Mouse (Mus musculus): ENCODE results near the gene Insyn1. TPM values are rescaled to one million over a fixed set of nuclear protein-coding genes. Genes with fewer than 3 reads are reported as not detected.

Gene Insyn1
- polyA plus RNA-seq (2015; fragmentation: Nextera tagmentation; extraction: Ambion mirVana): 0.10 TPM in 1 of 2 replicates, not detected in the other

DNA sequence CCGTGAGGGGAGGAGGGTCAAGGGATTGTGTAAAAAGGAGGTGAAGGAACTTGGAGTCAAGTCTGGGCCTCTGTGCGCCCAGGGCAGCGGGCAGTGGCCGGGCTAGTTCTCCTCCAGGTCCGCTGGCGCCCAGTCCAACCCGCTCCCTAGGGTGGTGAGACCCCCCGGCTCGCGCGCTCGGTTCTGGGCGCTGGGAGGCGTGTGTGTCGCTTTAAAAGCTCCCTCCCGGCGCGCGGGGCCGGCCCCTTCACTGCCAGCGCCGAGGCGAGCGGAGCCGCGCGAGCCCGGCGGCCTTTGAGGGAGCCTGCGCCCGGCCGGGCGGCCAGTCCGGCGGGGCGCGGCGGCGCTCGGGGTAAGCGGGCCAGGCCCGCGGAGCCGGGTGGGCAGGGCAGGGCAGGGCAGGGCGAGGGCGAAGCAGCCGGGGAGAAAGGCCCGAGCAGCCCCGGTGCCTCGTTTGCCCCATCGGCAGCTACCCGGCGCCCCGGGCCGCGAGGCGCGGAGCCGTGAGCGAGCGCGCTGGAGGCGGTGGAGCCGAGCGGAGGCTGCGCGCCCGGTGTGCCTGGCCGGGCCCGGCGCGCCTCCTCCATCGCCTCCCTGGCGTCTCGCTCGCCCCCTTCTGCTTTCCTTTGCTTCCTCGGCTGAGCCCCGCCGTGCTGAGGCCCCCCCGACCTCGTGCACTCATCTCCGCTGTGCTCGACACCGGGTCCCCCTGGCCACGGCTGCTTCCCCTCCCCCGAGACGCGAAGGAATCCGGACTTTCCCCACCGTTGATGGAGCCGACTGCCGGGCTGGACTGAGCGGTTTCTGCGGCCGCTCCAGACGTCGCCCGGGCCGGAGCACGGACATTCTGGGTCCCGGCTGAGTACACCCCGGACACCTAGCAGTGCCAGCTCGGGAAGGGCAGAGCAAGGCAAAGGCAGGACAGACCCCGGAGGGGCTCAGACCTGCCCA, at the start of gene Insyn1:
Gene Insyn1 (plus strand): TSS at position 753 of the 951 bp plus-strand sequence.
- H3K4me2 ChIP-seq: peak within 1 kb of the TSS; percentile 63
- H3K36me3 ChIP-seq: no peaks in the 10 kb centered on the region
- H3K27me3 ChIP-seq: peaks cover 84% of the 10 kb centered on the region
- 0 out of 2 replicates have a peak within 1 kb of the TSS, but pooled peaks have one; percentile 17 for H3K9ac ChIP-seq
- peak within 1 kb of the TSS; percentile 50 for H3K4me3 ChIP-seq (replicated peaks)
- H3K27ac ChIP-seq: no peak within 1 kb of the TSS
- H3K9me3 ChIP-seq (replicated peaks): no peaks in the 10 kb centered on the region
- 0 out of 2 replicates have a peak, but pooled peaks cover 2% of the 10 kb centered on the region for H3K4me1 ChIP-seq (replicated peaks)
- 1% methylated on average over 93 of the region's 104 CpGs for WGBS (ENCODE audit: insufficient replicate concordance)
- DNase-seq (no peak), ATAC-seq (ENCODE audit: low read depth) (no peak)

DNA sequence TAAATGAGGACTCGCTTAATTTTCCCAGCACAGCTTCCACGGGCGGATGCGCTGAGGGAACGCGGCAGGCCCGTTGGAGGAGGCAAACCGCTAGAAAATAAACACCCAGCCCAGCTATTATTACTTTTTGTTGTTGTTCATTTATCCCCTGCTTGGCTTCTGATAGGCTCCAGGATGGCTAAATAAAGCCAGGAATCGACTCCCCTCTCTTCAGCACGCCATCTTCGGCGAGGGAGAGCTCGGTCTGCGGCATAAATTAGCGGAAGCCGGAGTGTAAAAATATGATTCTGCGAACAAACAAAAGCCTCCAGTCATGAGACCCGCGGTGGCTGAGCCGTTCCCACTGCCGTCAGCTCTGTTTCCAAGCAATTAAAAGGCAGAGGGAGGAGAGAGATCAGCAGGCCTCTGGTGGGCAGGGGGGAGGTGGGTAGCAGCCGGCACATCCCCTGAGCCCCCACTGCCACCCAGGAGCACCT, 49.4 kb upstream of the Insyn1 start:
- Histone ChIP-seq H3K4me3 (replicated peaks) (no peak overlapping the region), H3K4me1 (replicated peaks) (no peaks in the 10 kb centered on the region), H3K27me3 (no peaks in the 10 kb centered on the region), H3K4me2 (no peak overlapping the region), H3K9me3 (replicated peaks) (no peaks in the 10 kb centered on the region), H3K27ac (no peak overlapping the region), H3K36me3 (no peaks in the 10 kb centered on the region), H3K9ac (no peak overlapping the region)
- WGBS (ENCODE audit: insufficient replicate concordance): 79% methylated on average over 22 of the region's 22 CpGs
- no peak for ATAC-seq (ENCODE audit: low read depth)
- no peak for DNase-seq

DNA sequence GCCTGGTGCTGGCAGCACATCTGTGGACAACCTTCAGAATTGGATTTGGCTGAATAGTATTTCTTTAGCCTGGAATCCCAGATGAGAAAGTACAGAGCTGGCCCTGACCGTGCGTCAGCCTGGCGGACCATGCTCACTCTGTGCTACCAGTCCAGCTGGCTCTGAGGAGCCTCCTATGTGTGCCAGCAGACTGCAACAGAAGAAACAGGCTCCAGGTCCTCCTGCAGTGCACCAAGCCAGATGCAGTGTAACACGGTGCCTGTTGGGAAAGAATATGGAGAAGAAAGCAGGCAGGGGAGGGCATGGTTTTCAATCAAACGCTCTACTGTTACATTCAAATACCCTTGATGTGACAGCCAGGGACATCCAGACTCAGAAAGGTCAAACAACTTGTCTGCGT, 48.3 kb upstream of the Insyn1 start:
- ATAC-seq (ENCODE audit: low read depth): no peak
- 70% methylated on average over 6 of the region's 6 CpGs for WGBS (ENCODE audit: insufficient replicate concordance)

GRCm38 (mm10) chr9:58440614-58441013, 47.8 kb upstream of the Insyn1 start:
- H3K4me2 ChIP-seq: no peak overlapping the region
- no peaks in the 10 kb centered on the region for H3K4me1 ChIP-seq (replicated peaks)
- H3K4me3 ChIP-seq (replicated peaks): no peak overlapping the region
- no peak overlapping the region for H3K27ac ChIP-seq
- no peak for DNase-seq
- H3K9ac ChIP-seq: no peak overlapping the region
- no peaks in the 10 kb centered on the region for H3K27me3 ChIP-seq
- H3K9me3 ChIP-seq (replicated peaks): no peaks in the 10 kb centered on the region
- no peak for ATAC-seq (ENCODE audit: low read depth)
- H3K36me3 ChIP-seq: no peaks in the 10 kb centered on the region

More for the DNA sequence above, 48.3 kb upstream of the Insyn1 start:
- Histone ChIP-seq H3K4me3 (replicated peaks) (no peak overlapping the region), H3K36me3 (no peaks in the 10 kb centered on the region), H3K27me3 (no peaks in the 10 kb centered on the region), H3K4me2 (no peak overlapping the region), H3K4me1 (replicated peaks) (no peaks in the 10 kb centered on the region), H3K9me3 (replicated peaks) (no peaks in the 10 kb centered on the region), H3K9ac (no peak overlapping the region), H3K27ac (no peak overlapping the region)
- no peak for DNase-seq

DNA sequence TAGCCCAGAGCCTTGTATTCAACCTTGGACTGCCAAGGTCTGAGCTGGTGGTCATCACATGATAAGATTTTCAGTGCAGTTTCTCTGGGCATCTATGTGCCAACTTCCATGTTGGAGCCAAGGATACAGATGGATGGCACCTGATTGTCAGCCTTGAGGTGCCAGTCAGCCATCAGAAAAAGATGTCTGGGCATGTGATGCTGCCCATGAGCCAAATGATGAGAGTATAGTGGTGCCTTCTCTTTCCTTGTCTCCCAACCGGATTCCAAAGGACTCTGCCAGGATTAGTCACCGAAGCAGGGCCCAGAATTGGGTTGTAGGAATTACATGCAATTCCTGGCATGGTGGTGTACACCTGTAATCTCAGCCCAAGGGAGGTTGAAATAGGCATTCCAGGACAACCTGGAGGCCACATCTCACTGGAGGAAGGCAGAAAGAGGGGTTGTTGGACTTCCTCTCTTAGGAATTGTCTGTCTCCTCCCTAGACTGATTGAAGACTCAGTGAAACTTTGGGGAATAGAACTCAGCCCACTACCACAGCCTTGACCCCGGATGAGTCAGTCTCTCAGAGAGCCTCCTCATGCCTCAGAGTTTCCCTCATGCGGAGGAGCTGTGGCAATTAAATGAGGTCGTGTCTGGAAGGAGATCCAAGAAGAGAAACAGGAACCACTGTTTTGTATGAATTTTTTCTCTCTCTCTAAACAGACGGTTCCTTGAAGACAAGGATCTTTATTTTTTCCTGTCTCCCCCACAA, 46.9 kb upstream of the Insyn1 start:
- ATAC-seq (ENCODE audit: low read depth) (no peak), DNase-seq (no peak)
- H3K9ac ChIP-seq: no peak overlapping the region
- no peaks in the 10 kb centered on the region for H3K36me3 ChIP-seq
- WGBS (ENCODE audit: insufficient replicate concordance): 29% methylated on average over 6 of the region's 6 CpGs
- no peaks in the 10 kb centered on the region for H3K27me3 ChIP-seq
- H3K4me3 ChIP-seq (replicated peaks): no peak overlapping the region
- H3K4me1 ChIP-seq (replicated peaks): no peaks in the 10 kb centered on the region
- H3K27ac ChIP-seq: no peak overlapping the region
- H3K4me2 ChIP-seq: no peak overlapping the region
- no peaks in the 10 kb centered on the region for H3K9me3 ChIP-seq (replicated peaks)

DNA sequence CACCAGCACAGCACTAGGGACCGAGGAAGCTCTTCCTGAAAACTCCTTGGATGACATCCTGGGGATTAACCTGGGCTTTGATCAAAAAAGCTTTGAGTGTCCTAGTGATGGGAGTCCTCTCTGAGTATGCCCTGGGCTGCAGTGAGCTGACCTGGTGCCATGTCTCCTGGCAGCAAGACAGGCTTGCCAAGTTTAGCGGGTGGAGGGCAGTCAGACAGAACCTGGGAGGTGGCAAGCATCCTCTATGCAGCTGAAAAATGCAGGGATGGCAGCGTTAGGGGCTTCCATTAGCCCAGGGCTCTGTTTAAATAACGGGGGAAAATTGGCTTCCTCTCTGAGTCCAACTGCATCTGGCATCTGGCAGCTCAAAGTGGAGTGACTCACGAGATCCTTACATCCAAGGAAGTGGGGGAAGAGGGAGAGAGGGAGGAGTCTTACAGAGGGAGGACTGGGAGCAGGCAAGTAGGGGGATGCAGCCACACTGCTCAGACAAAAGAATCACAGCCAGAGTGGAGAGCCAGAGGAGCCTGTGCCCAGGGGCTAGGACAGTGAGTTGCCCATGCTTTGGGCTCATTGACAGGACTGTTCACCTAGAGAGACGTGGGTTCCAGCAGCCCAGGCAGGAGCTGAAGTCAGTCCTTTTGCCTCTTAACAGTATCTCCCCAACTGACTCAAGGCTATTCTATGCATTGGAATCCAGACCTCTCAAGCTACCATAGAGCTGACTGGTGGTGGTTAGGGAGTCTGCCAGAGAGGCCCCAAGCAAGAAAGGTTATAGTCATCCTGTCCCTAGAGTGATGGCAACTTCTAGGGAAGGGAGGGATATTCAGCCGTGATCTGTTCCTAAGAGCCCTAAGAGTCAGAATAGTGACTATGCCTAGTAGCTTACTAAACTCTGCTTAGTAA, 46.0 kb upstream of the Insyn1 start:
- no peaks in the 10 kb centered on the region for H3K36me3 ChIP-seq
- WGBS (ENCODE audit: insufficient replicate concordance): 33% methylated on average over 7 of the region's 7 CpGs
- DNase-seq: no peak
- H3K4me2 ChIP-seq: no peak overlapping the region
- no peak for ATAC-seq (ENCODE audit: low read depth)
- no peak overlapping the region for H3K4me3 ChIP-seq (replicated peaks)
- H3K9ac ChIP-seq: no peak overlapping the region
- no peaks in the 10 kb centered on the region for H3K9me3 ChIP-seq (replicated peaks)
- no peaks in the 10 kb centered on the region for H3K27me3 ChIP-seq
- no peak overlapping the region for H3K27ac ChIP-seq
- no peaks in the 10 kb centered on the region for H3K4me1 ChIP-seq (replicated peaks)

DNA sequence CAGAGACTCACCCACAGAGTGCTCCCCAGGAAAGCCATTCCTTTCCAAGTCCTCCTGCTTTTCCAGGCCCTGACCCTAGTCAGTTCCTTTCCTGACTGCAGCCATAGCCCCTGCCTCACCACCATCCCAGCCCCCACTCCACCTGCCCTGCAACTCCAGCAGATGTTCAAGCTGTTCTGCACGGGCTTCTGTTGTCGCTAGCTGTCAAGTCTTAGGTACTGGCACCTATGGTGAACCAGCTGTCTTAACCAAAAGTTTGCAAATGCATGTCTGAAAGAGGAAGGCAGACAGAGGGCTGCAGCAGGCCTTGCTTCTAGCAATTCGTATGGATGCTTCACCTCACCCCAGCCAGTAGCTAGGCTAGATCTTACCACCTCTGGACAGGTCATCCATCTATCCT, 45.3 kb upstream of the Insyn1 start:
- Histone ChIP-seq H3K27me3 (no peaks in the 10 kb centered on the region), H3K27ac (no peak overlapping the region), H3K4me1 (replicated peaks) (no peaks in the 10 kb centered on the region), H3K36me3 (no peaks in the 10 kb centered on the region), H3K4me3 (replicated peaks) (no peak overlapping the region), H3K4me2 (no peak overlapping the region), H3K9me3 (replicated peaks) (no peaks in the 10 kb centered on the region), H3K9ac (no peak overlapping the region)
- 60% methylated on average over 3 of the region's 3 CpGs for WGBS (ENCODE audit: insufficient replicate concordance)
- DNase-seq (no peak), ATAC-seq (ENCODE audit: low read depth) (no peak)

DNA sequence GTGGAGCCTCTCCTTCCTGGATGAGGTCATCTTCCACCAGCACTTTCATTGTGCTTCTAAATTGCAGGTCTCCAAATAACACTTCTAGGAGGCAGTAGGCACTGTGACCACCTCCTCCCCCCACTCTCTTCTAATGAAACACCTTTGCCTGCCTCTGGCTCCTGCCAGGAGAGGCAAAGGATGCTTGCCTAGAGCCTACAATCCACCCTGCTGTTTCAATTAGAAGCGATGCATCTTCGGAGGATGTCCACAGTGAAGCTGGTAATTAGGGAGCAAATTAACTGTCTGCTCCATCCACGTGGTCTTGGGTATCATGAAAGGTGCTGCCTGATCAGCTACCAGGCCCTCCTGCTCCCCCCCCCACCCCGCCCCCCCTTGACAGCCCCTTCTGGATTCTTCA, 41.6 kb upstream of the Insyn1 start:
- Histone ChIP-seq H3K4me2 (no peak overlapping the region), H3K4me3 (replicated peaks) (no peak overlapping the region), H3K27ac (no peak overlapping the region), H3K27me3 (no peaks in the 10 kb centered on the region), H3K36me3 (no peaks in the 10 kb centered on the region), H3K4me1 (replicated peaks) (no peaks in the 10 kb centered on the region), H3K9ac (no peak overlapping the region), H3K9me3 (replicated peaks) (no peaks in the 10 kb centered on the region)
- ATAC-seq (ENCODE audit: low read depth) (no peak), DNase-seq (no peak)
- WGBS (ENCODE audit: insufficient replicate concordance): 32% methylated on average over 4 of the region's 4 CpGs

DNA sequence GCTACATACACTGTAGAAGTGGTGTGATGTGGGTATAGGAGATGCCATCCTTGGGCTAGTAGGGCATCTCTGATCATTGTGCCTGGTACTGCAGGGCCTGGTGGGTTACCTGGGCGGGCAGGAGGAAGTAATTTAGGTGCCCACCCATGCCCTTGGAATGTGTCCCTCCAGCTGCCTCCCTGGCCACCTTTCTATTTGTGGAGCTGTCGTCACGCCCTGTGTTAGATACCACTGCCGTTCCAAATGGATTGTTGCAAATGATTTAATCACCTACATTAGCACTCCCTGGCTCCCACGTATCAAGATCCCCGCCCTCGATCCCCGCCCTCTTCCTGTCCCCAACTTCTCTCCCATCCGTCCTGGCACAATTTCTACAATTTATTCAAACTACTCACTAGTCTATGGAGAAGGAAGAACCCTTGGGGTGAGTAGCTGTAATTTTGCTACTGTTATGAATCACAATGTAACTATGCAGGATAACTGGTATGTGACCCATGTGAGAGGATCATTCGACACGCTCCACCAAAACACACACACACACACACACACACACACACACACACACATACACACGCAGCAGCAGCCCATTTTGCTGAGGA, 40.3 kb upstream of the Insyn1 start:
- ATAC-seq (ENCODE audit: low read depth): no peak
- no peak overlapping the region for H3K4me2 ChIP-seq
- no peak for DNase-seq
- H3K9ac ChIP-seq: no peak overlapping the region
- no peaks in the 10 kb centered on the region for H3K36me3 ChIP-seq
- no peaks in the 10 kb centered on the region for H3K9me3 ChIP-seq (replicated peaks)
- no peaks in the 10 kb centered on the region for H3K4me1 ChIP-seq (replicated peaks)
- no peak overlapping the region for H3K4me3 ChIP-seq (replicated peaks)
- H3K27me3 ChIP-seq: no peaks in the 10 kb centered on the region
- no peak overlapping the region for H3K27ac ChIP-seq
- 58% methylated on average over 12 of the region's 12 CpGs for WGBS (ENCODE audit: insufficient replicate concordance)

DNA sequence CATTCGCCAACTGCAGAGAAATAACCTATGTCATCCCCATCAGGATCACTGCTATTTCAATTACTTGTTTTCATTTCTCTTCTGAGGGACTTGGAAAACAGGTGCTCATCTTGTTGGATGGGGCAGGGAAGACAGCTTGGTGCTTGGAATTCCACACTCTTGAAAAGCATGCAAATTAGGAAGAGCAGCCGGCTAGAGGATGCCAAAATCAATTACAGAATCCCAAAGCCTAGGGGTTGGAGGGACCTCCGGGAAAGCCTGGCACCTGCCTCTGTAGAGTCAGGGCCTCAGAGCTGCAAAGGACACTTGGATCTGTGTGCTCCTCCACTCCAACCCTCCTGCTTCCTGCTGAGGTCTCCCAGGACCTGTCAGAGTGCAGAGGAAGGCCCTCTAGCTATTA, 38.9 kb upstream of the Insyn1 start:
- H3K27ac ChIP-seq: no peak overlapping the region
- no peak overlapping the region for H3K9ac ChIP-seq
- H3K4me1 ChIP-seq (replicated peaks): no peaks in the 10 kb centered on the region
- WGBS (ENCODE audit: insufficient replicate concordance): 58% methylated on average over 3 of the region's 3 CpGs
- no peak for ATAC-seq (ENCODE audit: low read depth)
- DNase-seq: no peak
- no peaks in the 10 kb centered on the region for H3K36me3 ChIP-seq
- no peaks in the 10 kb centered on the region for H3K9me3 ChIP-seq (replicated peaks)
- H3K4me3 ChIP-seq (replicated peaks): no peak overlapping the region
- no peak overlapping the region for H3K4me2 ChIP-seq
- no peaks in the 10 kb centered on the region for H3K27me3 ChIP-seq
